Mouse (Mus musculus) kidney, postnatal 14 days (tissue): ENCODE measurements at regions not wholly inside any gene's neighbourhood (a gene's known extent, or its start where the extent isn't known, plus 50 kb on each side); places are given as distances from the start of the nearest gene placed in this dataset.

Experiments
- DNase-seq: peaks from one replicate; pipeline ENCODE4 v3.0.0; 2022; ENCODE audit warnings: mixed read lengths

- no peak for DNase-seq
These were observed 445.1 kb upstream of the Mctp2 start for GRCm38 (mm10) chr7:72751501-72751917.

DNA sequence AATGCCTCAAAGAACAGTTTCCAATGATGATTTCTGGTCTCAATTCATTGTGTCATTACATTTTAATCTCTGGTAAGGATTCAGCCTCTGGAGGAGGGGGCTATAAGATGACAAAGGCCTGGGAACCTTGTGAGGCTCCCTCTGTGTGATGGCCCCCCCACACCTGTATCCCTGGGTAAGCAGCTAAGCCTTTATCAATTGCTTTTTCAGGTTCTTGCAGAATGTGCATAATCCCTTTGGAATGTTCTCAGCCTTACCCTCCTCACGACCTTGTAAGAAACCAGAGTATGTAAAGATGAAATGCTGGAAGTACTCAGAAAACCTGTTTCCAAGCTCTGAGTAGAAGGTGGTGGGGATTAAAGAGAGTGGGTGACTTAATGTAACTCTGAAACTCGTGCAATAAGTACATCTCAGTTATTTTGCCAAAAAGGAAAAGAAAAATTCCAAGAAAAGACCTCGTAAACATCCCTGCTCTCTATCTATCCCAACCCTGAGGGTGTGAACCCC lies 446.7 kb upstream of the Mctp2 start:
- no peak for DNase-seq

GRCm38 (mm10) chr7:72762711-72763110 lies 456.3 kb upstream of the Mctp2 start:
- no peak for DNase-seq

DNA sequence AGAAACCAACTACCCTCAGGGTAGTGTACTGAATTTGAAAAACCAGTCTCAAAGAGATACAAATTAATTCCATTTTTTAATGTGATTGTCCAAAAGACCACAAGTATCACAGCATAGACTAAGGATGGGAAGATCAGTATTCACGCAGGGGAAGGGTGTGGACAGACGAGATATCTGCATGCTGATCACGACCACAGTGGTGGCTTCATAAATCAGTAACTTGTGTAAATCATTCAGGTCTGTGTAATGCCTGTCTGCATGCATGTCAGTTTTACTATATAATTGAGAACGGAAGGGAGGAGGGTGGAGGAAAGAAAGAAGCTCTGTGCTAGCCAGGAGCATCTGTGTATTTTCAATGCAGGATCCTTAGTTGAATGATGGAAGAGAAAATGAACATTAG lies 462.3 kb upstream of the Mctp2 start:
- no peak for DNase-seq

DNA sequence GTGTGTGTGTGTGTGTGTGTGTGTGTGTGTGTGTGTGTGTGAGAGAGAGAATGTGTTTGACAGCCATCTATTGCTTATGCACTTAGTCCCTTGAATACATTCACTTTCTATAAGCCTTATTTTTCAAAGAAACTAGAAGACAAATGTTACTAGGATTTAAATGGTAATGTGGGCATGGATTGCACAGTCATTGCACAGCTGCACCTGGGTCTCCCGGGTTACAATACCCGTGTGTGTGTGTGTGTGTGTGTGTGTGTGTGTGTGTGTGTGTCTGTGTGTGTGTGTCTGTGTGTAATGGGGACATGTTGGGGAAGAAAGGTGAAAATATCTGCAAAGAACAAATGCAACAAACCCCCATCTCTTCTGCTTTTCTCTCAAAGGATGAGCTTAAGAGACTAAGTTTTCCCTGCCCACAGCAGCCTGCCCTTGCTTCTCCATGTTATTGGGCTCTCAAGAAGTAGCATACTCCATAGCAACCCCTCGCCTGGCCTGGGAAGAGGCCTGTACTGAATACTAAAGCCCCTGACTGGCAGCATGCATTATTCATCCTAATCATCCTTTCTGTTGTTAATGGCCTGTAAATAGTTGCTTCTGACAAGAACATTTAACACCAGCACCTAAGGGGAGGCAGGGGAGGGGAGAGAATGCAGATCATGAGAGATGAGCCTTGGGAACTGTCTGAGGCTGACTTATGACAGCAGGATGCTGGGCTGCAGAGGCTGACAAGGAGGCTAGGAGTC lies 467.8 kb upstream of the Mctp2 start:
- DNase-seq: no peak

GRCm38 (mm10) chr7:72774771-72775119 lies 468.3 kb upstream of the Mctp2 start:
- no peak for DNase-seq

GRCm38 (mm10) chr7:72787306-72787705 lies 480.9 kb upstream of the Mctp2 start:
- no peak for DNase-seq

GRCm38 (mm10) chr7:72788261-72788660 lies 481.9 kb upstream of the Mctp2 start:
- no peak for DNase-seq

DNA sequence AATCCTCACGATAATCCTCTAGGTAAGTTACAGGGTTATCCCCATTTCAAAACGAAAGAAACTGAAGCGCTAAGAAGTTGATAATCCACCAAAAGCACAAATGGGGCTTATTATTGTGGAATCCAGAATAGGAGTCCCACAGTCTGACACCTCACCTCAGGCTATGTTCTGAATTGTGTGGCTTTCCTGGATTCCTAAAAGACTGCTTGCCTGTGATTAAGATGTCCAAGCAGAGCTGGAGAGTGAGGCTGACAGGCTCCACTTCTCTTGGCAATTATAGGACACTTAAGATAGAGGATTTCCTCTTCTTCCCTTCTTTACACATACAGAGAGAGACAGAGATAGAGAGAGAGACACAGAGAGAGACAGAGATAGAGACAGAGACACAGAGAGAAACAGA lies 515.7 kb upstream of the Mctp2 start:
- no peak for DNase-seq

DNA sequence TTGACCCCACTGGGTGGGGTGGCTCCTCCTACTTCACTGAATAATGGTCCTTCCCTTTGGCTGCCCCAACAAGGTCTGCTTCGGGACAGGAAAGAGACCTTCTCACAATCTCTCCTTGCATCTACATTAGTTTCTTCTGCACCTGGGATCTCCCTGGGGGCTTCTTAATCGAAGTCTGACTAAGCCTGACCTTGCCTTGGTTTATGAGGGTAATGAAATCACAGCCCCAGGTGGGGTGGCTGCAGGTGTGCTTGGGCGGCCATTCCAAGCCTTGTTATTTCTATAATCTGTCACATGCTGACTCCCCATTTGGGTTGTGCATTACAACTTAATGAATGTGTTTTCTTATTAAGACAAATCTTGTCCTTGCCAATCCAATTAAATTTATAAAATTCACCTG lies 520.2 kb upstream of the Mctp2 start:
- DNase-seq: no peak

GRCm38 (mm10) chr7:72835423-72835822 lies 529.0 kb upstream of the Mctp2 start:
- DNase-seq: no peak

DNA sequence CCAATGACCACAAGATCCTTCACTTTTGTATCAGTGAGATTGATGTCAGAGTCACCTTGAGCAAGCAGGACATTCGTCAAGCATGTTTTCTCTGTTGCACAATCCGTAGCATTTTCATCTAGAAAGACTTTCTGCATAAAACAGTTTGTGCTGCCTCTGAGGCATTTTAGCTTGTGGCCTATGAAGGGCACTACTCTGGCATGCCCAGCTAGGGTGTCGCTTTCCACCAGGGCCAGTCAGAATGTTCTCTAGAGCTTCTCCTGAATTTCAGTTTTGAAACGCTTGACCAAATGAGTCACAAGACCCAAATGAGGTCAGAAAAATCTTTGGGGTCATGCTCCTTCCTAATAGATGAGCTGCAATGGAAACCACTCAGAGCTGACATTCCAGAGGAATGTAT lies 529.6 kb upstream of the Mctp2 start:
- DNase-seq: no peak

DNA sequence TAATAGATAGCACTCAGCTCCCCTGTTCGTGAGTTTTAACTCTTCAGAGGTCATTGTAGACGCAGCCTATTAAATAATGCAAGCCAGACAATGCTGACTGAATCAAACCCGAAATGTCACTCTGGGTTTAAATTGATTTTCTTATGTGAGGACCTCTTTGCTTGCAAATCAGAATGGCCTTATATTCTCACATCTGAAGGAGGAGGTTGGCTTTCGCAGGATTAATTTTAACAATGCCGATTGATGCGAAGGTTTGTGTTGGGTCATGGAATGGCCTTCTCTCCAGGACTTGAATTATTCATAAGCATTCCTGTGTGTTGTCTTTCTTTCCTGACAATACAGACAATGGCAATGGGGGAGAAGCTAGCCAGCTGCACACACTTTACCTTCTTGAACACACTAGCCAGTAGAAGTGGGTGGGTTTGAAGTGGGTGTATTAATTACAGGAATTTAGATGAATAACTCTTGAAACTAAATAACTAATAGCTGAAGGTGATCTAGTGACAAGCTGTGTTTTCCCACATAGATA lies 530.1 kb upstream of the Mctp2 start:
- no peak for DNase-seq

DNA sequence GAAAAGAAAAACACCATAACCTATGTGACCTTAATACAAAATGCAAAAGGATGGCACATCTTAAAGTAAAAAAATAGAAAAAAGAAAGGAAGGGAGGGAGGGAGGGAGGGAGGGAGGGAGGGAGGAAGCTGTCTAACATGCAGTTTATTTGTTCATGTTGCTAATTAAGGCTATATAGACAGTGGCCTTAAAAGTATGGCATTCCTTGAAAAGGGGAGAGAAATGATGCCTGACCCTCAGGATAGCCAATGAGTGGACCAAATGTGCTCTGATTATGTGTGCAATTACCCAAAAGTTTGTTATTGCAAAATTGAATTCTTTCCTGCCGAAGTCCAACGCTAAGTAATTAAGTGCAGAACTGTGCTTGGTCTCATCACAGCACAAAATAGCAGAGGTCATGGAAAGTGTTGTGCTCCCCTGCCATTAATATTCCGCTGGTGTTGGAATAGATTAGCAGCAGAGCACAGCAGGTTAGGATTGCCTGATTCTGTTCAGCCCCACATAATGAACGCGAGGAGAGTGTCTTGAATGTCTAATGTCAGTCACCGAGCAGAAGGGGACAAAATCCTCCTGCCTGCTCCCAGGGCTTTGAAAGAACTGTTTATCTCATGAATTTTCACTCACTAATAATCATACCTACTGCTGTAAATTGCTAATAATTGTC lies 531.7 kb upstream of the Mctp2 start:
- no peak for DNase-seq

DNA sequence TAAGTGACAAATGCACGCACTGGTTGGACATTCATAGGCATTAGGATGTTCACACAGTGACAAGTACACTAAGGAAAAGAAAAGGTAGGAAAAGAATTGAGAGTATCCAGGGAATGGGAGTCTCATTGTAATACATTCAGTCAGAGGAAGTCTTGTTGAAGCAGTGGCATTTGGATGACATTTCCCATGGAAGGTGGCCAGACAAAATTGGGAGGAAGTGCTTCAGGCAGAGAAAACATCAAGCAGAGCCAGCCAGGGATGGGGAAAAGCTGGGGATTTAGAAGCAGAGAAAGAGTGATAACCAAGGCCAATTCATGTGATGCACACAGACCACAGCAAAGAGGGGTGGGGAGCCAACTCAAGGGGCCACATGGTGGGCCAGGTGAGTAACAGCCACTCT lies 524.0 kb upstream of the Rgma start:
- DNase-seq: peak; percentile 14

DNA sequence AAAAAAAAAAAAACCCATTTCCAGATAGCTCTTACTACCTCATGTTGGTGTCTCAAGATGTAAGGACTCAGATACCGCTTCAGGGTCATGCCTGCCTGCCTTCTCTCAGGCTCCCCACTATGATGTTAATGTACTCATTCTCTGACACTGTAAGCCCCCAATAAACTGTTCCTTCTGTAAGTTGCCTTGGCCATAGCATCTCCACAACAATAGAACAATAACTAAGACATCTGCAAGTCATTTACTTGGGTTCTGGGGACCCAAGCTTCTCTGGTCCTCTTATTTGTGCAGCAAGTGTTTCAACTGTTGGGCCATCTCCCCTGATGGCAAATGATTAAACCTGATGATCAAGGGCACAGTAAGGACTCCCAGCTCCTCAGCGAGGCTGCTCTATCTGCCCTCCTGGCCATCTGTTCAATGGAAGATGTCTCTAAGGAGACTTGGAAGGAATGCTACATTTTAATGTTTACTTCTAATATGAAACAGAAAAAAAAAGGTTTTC lies 520.8 kb upstream of the Rgma start:
- DNase-seq: no peak

DNA sequence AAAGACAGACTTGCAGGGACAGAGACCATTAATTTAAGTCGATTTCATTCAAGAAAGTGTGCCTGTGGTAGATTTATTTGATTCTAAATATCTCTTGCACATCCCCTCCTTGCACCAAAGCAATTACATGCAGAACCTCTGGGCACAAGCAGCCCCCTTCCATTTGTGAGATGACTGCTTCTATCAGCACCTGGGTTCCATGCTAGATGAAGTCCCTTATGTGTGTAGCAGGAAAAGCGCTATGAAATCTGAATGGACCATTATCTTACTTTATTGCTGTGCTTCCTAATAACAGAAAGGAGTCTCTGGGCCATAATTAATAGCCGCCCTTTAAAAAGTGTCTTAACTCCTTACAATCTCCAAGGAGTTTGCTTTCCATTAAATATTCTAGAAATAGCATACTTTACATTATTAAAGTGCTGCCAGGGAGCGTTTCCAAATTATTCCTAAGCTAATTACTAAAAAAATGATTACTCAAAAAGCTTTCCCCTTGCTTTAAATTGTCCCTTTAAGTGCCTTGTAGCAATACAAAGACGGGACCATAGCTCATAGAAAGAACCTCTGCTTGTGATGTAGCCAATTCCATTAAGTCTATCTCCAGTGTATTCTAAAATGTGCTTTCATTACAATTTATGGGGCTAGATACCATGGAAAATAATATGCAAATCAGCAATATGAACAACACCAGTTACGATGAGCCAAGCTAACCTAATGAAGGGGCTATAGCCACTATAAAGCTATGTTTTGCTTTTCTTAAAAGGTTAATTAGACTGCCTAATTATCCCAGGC lies 508.1 kb upstream of the Rgma start:
- DNase-seq: no peak

- DNase-seq: no peak
These were observed 506.2 kb upstream of the Rgma start for GRCm38 (mm10) chr7:72869068-72869467.

GRCm38 (mm10) chr7:72900816-72901215 lies 474.5 kb upstream of the Rgma start:
- no peak for DNase-seq

- no peak for DNase-seq
These were observed 469.4 kb upstream of the Rgma start for GRCm38 (mm10) chr7:72905891-72906290.

DNA sequence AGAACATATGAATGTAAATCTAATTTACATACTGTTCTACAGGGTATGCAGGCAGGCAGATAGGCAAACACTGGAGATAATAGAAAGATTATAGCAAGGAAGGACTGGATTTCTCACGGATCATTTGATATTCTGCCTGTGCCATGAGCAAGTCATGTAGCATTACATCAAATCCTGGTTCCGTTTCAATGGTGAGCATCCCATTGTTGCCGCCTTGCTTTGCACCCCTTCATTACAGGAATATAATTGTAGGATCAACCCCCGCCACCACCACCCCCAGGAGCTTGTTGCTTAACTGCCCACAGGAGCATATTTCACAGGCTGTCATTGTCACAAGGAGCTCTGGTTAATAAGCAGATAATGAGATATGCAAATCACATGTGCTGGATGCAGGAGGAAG lies 468.8 kb upstream of the Rgma start:
- DNase-seq: no peak

GRCm38 (mm10) chr7:72926772-72927380 lies 448.4 kb upstream of the Rgma start:
- DNase-seq: peak; percentile 2

- DNase-seq: no peak
These were observed 436.5 kb upstream of the Rgma start for GRCm38 (mm10) chr7:72938842-72939241.
